Mouse (Mus musculus) layer of hippocampus, adult 11-12 months (tissue): ENCODE data around the gene Rilp.

Experiments
- DNase-seq: peaks from one replicate; pipeline ENCODE4 v3.0.0; 2022; ENCODE audit warnings: low spot score

Gene Rilp

GRCm38 (mm10) chr11:75509741-75510626, at the start of gene Rilp:
Gene Rilp (plus strand): TSS chr11:75510094.
- peak; percentile 42 for DNase-seq

DNA sequence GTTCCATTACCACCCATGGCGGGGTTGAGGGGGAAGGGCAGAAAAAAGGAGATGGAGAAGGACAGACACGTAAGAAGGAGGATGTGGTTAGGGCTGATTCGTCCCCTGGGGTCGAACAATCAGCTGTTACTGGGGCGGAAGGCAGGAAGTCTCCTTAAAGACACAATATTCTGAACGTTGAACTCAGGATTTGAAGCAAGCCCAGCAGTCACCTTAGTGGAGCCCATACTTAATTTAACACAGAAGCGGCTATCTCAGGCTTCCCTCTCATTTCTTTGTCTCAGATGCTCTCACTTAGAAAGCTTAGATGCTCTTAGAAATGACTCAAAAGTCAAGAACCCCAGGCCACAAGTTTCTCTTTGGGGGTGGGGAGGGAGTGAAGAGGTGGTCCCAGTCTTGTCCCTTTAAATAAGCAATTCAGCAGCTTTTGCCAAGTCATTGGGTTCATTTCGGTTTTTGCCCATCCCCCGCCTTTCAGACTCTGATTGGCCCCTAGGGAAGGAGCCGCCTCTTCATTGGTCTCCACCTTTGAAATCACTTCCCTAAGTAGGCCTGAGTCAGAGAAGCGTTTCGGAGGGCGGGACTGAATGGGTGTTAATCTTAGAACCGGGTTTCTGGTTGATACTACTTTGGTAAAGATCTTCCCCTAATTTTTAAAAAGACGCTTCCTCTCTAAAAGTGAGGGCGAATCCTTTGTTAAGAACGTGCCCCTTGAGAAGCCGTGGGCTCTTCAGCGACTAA, 49.6 kb upstream of the Rilp start:
- DNase-seq: peak; percentile 95

DNA sequence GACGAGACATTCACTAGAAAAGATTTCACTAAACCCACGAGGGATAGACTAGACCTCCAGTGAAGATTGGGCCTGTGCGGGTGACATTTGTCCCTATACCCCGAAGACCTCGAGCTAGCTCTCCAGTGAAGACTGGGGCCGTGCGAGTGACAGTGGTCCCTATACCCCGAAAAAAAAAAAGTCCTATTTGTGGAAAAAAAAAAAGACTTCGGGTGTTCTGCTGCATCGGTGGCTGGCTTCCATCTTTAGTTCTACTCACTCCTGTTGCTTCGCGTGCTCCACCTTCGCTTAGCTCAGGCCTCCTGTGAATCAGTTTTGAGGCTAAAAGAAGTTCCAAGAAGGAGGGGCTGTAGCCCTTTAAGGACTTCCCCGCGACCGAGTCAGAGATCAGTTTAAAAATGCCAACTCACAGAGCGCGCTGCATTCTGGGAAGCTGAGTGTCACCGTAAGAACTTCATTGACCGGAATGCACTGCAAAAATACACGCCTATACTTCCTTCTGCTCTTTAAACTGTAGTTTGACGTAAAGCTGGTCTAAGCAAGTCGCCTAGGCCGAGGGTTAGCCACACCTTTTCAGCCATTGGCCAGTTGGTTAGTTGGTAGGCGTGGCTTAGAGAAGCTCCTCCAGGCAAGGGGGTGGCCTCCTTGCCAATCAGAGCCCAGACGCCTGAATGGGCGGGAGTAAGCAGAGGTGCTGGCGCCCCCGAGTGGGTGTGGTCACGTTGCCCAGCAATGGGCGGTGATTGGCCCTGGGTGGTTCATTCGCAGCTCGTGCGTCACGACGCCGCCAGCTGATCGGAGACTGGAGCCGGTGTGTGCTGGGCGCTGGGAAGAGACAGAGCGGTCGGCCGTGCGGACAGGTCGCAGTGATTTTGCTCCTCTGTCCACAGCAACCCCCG, 48.8 kb upstream of the Rilp start, which contains the start of gene Tlcd2:
Gene Tlcd2, plus strand, starts transcription at position 872 of the 899 bp plus-strand sequence.
- peak; percentile 100 for DNase-seq

- DNase-seq: no peak
Observed at GRCm38 (mm10) chr11:75461743-75462252, 48.1 kb upstream of the Rilp start.

DNA sequence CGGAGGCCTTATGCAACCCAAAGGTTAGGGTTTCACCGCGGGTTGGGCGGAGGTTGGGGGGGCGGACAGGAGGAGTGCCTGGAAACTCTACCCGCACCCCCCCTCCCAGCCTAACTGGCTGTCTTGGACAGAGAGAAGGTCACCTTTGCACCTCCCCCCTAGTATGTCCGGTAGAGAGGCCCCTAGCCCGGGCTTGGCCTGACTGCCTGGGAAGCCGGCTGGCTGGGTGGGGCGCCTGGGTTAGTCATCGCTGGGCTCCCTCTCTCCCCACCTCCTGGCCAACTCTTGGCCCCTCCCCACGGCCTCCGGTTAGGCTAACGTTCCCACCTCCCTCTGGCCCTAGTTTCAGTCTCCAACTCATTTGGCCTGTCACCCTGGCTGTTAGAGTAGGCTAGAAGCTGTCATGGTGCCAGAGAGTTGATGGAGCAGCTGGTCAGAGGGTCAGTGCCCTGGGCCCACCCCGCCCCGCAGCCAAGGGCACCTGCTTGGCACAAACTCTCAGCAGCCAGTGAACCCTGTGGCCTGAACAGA, 47.6 kb upstream of the Rilp start:
- DNase-seq: no peak

- peak; percentile 71 for DNase-seq
Observed at GRCm38 (mm10) chr11:75462865-75463336, 47.0 kb upstream of the Rilp start.

GRCm38 (mm10) chr11:75463624-75464023, 46.3 kb upstream of the Rilp start:
- DNase-seq: no peak

DNA sequence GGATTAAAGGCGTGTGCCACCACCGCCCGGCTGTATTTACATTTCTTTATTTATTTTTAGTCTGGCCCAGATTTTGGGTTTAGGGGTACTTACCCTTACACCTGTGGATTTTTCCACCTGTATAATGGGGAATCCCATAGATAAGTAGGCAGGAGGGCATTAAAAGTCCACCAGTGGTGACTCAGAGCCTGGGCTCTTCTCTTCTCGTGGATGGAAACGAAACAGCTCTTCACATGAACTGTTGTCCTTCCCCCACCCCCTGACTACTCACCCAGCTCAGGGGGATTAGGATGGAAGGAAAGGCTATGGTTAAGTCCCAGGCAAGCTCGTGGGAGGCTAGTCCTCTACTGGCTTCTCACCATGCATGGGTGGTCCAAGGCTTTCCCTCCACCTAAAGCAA, 45.5 kb upstream of the Rilp start:
- no peak for DNase-seq

DNA sequence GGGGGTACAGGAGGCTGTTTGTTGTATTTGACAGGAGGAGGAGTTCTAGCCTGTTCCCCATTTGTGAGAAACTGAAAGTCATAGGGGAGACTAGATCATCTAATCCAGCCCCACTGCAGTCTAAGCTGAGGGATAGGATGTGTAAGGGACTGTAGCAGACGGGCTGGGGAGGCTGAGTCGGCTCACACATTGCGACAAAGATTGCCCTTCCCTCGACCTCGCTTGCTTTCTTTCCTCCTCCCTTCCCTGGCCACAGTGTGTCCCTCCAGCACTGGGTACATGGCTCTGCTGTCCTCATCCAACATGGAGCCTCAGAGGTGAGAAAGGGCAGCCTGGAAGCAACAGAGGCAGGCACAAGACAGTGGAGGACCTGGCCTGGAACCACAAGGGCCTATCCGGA, 44.8 kb upstream of the Rilp start:
- DNase-seq: no peak

DNA sequence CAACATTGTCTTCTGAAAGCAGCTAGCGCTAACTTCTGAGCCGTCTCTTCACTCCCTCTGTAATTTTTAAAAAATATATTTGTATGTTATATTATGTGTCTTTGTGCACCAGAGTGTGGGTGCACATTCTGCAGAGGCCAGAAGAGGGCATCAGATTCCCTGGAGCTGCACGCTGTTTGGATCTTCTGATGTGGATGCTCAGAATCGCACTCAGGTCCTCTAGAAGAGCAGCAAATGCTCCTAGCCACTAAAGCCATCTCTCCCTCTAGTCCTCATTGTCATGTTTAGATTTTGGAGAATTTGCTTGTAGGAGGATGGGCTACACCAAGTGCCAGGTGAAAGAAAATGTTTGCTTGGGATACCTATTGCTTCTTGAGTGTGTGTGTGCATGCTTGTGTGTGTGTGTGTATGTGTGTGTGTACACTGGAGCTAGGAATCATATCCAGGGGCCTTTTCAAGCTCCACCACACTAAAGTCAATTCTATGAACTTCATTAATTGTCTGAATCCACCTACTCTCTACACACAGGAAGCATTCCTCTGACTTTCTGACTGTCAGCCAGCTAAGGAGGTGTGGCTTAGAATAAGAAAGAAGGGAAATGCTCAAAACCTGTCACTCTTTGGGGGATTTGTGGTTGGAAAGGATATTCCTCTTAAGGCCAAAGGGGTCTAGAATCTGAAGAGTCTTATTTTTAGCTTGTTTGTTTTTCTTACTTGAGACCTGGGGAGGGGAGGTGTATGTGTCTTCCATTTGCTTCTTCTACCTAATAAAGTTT, 43.0 kb upstream of the Rilp start:
- no peak for DNase-seq

DNA sequence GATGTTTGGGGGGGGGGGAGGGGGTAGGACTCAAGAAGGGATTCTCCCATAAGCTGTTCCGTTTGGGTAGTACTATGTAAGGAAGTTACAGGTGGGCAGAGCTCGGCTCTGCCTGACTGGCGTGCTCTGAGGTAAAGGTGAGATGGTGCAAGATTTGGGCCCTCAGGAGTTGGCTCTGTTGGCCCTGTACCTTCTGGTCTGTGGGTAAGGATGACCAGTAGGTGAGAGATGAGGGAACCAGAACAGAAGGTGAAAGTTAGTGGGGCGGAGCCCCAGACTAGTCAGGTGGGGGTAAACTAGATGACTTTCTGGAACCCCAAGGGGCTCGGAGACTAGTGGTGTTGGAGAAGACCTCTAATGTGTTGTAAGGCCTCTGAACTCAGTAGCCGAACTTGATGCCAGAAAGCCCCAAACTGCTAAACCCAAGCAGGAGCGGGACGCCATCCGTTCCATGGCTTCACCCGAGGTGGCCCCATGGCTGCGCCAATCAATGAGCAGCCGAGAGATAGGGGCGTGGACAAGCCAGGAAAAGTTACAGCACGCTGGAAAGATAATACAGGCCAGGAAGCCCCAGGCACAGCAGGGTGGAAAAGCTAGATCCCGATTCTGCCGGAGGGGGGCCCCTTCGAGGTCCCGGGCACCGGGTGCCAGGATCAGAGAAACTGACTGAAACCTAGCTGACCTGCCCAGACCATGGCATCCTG, 42.2 kb upstream of the Rilp start:
- no peak for DNase-seq

DNA sequence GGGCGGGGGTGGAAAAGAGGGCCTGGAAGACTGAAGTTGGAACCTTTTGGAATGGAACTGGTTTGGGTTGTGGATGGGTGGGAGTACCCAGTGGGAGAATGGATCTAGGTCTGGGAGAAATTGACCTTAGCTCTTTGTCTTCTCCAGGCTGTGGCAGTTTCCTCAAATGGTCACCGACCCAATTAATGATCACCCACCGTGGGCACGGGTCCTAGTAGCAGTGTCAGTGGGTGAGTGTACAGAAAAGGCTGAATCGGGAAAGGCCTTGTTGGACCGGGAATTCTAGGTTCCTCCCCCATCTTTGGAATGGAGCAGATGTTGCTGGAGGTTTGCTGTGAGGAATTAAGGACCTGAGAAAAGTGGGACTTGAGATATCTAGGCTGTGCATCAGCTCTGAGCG, 41.5 kb upstream of the Rilp start:
- no peak for DNase-seq

DNA sequence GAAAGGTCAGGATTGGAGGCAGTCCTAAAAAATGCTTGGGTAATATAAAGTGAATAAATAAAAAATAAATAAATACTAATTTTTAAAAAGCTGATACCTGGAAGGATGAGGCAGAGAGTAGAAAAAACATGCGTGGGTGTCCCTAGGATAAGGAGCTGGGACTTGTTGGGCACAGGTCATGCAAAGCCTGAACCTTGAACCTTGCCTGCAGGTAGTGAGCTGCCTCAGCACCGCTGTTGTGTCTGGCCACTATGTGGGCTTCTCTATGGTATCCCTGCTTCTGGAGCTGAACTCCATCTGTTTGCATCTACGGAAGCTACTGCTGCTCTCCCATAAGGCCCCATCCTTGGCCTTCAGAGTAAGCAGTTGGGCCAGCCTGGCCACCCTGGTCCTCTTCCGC, 40.6 kb upstream of the Rilp start:
- DNase-seq: no peak

DNA sequence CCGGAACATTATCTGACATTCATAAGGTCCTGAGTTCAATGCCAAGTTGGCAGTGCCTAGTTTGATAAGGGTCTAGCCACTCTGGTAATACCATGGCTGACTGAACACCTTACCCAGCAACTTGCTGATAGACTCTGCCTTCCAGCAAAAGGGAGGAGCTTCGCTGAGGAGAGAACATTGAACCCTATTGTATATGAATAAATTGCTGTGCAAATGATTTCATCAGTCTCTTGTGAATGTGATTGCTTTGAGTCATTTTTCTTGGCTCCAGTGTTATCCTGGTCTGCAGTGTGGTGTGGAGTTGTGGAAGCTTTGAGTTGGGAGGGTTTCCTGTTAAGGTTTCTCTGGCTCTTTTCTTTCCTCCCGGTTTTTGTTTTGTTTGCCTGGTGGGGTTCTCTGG, 39.2 kb upstream of the Rilp start:
- DNase-seq: no peak

DNA sequence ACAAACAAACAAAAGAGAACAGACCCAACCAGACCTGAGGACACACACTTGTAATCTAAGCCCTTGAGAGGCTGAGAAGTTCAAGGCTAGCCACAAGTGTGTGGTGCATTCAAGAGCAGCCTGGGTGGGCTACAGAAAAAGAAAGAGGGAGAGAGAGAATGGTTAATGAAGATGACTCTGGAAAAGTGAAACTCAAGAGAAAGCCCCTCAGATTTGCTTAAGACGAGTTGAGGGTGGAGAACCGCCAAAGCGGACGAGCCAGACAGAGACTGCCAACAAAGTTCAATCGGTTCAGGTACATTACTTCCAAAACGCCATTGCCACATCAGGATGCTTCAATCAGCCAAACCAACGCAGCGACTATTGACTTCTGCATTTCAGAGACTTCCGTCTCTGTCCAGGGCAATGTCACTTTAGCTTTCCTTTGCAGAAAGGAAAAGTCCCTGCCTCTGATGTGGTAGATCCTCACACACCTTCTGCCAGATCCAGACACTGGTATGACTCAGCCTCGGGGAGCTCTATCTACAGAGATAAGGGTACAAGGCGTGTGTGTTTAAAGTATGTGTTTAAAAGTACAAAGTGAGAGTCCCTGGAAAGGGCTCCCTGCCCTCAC, 37.3 kb upstream of the Rilp start:
- DNase-seq: no peak

GRCm38 (mm10) chr11:75473376-75473775, 36.5 kb upstream of the Rilp start:
- no peak for DNase-seq

GRCm38 (mm10) chr11:75486192-75486591, 23.7 kb upstream of the Rilp start:
- DNase-seq: no peak

GRCm38 (mm10) chr11:75486601-75487285, 23.2 kb upstream of the Rilp start, which contains the start of gene Prpf8:
Gene Prpf8 (plus strand): TSS chr11:75486816.
- peak; percentile 99 for DNase-seq

- DNase-seq: no peak
Observed at GRCm38 (mm10) chr11:75487496-75487895, 22.4 kb upstream of the Rilp start.
